Mouse (Mus musculus) granulocyte monocyte progenitor cell, adult 5-6 weeks (primary cell): ENCODE data around the gene Slc30a3. TPM values are rescaled to one million over a fixed set of nuclear protein-coding genes. Genes with fewer than 3 reads are reported as not detected.

Experiments
- ATAC-seq: replicated peaks from 2 replicates; pipeline ENCODE4 v1.8.0; 2016; ENCODE audit warnings: mild to moderate bottlenecking, moderate TSS enrichment, inconsistent platforms; ENCODE audit not compliant: poor library complexity, severe bottlenecking
- total RNA-seq, 2 experiments: library from RNA; stranded (forward) in 1 of 2; stranded (reverse) in 1 of 2; fragments of 200-712, 200-1000 nt in 1 of 2; fragments of >200 nt in 1 of 2; fragmentation: Nextera tagmentation in 1 of 2; gene quantifications; 2 replicates each; pipeline ENCODE4 v1.2.3; 2014 to 2017

Gene Slc30a3
- total RNA-seq, 2 experiments from 2014 or later, result not detected

DNA sequence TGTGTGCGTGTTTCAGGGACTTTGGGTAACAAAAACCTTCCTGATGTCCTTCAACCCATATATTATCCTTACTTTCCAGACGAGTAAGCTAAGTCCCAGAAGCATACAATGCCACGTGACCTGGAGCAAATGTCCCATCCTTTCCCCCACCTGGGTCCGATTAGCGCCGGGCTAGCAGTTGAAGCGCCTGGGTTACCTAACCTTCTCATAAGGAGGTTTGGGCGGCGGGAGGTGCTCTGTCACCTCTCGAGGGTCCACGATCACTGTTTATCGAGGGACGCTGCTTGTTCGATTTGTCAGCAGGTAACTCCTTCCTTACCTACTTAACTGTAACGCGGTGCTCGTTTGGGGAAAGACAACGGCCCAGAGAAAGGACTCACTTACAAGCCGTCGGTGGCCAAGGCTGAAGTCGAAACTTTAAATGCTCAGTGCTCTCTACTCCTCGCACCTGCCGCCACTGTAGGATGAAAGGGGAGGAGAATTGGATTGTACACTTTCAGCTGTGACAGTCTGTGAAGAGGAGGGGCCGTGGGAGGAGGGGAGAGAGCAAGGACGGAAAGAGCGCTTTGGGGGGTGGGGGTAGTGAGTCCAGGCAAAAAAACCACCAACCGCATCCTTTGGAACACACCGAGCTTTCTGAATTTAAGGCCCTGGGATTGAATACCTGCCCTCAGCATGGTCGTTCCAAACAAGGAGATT lies 13.8 kb downstream of the Slc30a3 start:
- no peak for ATAC-seq

DNA sequence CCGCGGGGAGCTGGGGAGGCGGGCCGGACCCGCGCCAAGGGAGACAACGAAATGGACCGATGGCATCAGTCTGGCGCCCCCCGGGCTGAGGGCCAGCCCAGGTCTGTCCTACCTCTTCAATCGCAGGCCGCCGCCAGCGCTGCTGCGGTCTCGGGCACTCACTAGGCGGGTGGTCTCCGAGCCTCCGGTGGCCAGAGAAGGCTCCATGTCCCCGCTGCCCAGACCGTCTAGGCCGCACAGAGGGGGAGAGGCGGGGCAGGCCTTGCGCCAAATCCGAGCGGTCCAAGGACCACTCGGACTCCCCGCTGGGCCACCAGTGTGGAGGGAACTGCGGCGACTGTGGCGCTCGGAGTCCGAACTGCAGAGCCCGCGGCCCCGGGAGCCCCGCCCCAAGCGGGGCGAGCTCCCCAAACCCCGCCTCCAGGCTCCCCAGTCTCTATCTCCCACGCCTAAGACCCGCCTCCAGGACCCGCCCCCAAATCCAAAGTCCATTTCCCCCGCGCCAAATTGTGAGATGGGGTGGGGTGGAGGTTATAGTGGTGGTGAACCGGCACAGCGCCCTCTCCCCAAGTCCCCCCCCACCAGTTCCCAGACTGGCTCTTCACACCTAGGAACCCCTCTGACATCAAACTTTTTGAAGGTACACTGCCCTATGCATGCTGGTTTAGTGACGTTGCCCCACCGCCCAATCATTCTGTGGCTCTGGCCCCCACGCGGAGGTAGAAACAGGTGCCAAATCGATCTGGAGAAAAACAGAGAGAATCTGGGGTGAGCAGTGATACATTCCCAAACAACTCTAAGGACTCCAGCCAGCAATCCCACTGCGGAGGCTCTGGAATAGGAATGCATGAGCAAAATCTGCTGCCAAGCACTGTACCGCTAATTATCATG lies 14.6 kb downstream of the Slc30a3 start:
- peak; percentile 21 for ATAC-seq

DNA sequence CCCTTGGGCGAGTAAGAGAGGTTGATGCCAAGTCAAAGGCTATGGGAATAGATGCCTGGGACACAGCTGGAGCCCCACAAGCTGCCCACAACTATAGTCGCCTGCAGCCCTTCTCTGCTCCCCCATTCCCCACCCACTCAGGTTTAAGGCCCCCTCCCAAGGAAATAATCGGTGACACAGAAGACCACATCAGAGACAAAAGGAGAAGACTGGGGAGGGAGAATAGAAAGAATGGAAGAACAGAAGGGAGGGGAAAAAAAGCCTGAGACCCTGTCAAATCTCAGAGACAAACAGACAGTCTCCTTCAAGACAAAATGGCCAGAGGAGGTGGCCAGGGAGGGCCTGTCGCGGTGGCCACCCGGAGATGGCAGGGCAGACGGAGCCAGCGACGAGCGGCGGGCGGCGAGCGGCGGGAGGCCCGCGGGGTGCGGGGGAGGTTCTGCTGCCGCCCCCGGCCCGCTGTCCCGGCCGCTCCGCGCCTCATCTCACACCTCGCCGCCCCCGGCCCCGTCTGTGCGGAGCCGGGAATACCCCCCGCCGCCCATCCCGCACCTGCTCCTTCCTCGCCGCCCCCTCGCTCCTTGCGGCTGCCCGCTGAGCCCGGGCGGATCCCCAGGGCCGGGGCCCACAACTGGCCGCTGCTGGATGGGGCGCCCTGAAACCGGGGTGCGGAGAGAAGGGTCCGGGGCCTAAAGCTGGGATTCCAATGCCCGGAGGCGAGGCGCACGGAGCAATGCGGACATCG lies 15.6 kb downstream of the Slc30a3 start:
- ATAC-seq, result no peak

DNA sequence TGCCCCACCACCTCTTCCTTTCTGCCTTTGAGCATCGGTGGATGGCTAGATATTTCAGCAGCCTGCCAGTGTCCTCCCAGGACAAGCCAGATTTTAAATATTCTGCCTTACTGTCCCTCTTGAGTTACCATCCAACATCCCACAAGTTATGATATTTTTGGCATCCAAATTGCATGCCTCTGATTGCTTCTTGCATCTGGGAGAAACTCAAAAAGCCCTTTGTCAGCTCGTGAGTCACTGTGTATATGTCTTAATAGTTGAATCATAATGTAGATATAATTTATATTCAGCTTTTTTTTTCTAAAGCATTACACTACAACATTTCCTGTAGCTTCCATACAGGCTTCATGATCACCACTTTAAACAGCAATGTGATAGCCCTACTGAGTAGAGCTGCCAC lies 20.9 kb downstream of the Slc30a3 start:
- no peak for ATAC-seq

DNA sequence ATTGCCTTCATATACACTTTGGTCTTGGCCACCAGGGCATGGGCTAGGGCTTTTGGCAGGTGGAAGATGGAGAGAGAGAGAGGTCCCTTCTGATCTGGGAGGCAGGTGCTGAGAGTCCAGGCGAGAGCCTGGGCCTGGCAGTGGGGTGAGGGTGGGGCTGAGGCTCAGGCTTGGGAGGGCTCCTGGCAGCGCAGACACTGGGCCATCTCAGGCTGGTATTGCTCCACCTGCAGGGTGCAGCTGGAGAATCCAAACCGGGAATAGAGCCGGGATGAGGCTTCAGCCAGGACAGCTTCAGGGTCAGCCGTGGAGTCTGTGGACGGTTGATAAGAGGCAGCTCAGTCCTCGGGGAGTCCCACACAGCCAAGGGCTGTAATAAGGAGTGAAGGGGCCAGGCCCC lies 21.4 kb downstream of the Slc30a3 start:
- ATAC-seq, result no peak

DNA sequence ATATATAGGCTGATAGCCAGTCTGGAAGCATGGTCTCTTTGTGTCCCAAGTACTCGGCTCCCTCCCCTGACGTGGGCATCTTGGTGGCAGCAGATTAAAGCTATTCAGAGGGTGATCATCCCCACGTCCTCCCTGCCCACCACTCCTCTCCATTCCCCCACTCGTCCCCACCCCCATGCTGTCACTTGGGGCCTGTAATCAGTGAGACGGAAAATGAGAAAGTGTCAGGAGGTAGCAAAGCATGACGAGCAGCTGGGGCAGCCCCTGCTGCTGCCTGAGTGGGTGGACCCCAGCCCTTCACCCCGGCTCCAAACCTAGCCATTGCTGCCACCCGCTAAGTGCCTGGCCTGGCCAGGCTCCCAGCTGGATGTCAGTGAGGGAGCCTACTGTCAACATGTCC lies 24.1 kb downstream of the Slc30a3 start:
- ATAC-seq, result no peak

DNA sequence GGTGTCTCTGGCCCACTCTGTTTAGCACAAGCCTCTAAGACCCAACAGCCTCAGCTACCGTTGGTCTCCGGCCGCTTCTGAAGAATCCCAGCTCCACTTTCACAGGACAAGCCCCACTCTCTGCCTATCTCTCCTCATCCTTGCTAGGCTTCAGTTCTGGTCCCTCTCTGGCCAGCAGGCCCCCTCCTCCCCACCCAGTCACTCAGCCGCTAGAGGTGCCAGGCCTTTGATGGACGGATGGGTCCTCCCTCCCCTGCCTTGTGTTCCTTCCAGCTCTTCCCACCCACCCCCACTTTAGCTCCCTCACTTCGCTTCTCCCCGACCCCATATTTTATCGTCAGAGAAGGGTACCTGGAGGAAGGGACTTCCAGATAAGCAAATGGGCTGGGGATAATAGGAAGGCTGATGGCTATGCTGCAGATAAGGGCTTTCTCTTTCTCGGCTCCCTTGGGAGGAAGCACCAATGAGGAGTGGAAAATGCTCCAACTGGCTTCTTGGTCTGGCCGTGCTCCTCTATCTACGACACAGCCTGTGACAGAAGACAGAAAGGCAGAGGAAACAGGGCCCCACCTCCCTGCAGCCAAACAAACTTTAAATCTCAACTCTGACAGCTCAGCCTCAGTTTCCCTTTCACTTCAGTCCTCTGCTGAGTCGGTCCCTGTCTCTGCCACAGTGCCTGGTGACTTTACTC lies 25.0 kb downstream of the Slc30a3 start:
- ATAC-seq, result no peak

DNA sequence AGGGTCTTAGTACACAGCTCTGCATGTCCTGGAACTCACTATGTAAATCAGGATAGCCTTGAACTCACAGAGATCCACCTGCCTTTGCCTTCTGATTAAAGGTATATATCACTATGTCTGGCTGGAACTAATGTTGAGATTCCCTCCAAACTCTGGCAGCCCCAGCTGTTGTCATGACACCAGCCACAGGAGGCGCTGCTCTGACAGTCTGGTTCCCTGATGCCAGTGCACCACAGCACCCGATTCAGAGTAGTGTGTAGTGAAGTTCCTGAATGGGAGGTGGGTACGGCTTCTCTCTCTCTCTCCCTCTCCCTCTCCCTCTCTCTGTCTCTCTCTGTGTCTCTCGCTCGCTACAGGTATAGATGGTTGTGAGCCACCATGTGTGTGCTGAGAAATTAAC lies 25.7 kb downstream of the Slc30a3 start:
- ATAC-seq, result peak; percentile 78

DNA sequence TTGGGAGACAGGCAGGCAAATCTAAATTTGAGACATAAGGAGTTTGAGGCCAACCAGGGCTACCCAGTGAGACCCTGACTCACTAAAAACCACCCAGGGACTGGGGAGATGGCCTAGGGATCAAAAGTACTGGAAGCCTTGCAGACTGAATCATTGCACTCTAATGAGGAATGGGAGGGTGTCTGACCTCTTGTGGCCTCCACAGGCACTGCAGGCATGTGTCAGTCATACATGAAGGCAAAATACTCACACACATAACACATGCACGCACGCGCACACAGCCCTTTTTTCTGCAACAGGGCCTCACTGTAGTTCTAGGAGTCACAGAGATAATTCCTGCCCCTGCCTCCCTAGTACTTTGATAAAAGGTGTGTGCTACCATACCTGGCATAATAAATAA lies 26.7 kb downstream of the Slc30a3 start:
- peak; percentile 77 for ATAC-seq

DNA sequence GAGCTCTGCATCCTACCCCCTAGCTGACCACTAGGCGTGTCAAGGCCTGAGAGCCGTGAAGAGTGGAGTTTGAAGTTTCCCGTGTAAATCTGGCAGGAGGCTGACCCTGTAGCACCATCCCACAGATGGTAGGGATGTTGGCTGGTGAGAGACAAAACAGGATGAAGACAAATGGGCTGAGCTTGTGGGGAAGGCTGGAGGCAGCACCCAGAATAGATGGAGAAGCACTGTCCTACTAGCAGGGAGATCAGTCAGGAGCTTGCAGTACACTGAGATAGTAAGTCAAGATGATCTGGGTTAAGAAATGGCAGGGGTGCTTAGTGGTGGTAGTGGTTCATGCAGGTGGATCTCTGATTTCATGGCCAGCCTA lies 27.3 kb downstream of the Slc30a3 start:
- ATAC-seq, result no peak

DNA sequence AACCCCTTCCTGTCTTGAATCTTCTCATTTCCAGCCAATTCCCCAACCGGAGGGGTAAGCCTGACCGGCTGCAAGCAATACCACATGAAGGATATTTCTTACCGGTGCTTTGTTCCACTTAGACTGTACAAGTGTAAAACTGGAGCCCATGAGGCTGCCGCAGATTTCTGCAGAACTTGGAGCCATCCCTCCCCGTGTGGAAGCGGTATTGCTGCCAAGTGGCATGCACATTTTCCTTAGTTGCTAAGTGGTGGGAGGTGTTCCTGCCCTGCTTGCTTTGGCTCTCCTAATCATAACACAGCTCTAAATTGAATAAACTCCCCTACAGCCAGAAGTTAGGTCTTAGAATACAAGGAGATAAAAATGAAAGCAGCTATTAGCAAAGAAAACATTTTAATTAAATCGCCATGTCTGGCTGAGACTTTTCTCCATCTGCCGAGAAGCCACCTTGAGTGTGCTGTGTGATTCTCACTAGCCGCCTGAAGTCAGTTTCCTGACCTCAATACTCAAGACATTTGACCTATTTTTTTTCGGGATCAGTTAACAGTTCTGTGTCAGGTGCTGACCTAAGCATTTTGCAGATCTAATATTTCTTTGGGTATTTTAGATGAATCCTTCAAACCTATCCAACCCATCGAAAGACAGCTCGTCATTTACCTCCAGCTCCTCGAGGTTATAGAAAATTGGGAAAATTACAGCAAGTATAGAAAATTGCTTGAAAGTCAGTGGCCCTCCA lies 27.8 kb downstream of the Slc30a3 start:
- ATAC-seq, result no peak

DNA sequence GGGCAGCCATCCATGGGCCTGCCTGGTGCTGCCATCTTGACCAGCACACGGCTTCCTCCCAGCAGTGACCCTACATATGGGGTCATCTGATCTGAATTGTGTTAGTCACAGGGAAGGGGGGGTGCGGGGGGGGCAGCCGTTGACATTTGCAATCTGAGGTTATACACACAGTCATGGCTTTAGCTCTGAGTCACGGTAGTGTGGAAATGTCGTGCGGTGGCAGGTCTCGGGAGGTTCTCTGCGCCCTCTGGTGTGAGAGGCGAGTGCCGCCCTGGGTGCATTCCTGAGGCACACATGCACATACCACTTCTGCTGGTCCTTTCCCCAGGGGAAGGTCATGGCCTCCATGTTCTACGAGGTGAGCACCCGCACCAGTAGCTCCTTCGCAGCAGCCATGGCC lies 31.7 kb downstream of the Slc30a3 start:
- ATAC-seq, result no peak

DNA sequence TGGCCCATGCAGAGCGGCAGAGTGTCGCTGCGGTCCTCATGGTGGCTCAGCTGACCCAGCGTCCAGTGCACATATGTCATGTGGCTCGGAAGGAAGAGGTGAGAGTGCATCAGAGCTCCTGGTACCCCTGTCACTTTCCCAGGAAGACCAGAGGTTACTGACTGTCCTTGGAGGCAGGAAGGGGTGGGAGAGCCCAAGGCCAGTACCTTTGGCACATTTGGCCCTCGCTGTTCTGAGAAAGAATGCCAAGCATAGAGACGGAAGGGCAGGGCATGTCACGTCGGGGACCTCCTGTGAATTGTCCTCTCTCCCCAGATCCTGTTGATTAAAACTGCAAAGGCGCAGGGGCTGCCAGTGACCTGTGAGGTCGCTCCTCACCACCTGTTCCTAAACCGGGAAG lies 34.9 kb downstream of the Slc30a3 start:
- no peak for ATAC-seq

DNA sequence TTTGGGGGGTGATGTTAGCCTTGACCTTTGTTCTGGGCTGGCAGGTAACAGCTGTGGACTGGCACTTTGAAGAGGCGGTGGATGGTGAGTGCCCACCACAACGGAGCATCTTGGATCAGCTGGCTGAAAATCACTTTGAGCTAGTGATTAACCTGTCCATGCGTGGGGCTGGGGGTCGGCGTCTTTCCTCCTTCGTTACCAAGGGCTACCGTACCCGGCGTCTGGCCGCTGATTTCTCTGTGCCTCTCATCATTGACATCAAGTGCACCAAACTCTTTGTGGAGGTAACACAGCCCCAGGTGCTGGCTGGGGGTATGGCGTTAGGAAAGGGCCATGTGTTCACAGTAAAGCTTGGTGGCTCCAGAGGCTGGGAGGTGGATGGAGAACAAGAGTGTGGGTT lies 36.2 kb downstream of the Slc30a3 start:
- no peak for ATAC-seq

DNA sequence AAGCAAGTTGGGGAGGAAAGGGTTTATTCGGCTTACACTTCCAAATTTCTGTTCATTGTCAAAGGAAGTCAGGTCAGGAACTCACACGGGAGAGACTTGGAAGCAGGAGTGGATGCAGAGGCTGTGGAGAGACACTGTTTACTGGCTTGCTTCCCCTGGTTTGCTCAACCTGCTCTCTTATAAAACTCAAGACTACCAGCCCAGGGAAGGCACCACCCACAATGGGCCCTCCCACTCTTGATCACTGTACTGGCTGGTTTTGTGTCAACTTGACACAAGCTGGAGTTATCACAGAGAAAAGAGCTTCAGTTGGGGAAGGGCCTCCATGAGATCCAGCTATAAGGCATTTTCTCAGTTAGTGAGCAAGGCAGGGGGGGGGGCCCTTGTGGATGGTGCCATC lies 37.0 kb downstream of the Slc30a3 start:
- ATAC-seq, result no peak

DNA sequence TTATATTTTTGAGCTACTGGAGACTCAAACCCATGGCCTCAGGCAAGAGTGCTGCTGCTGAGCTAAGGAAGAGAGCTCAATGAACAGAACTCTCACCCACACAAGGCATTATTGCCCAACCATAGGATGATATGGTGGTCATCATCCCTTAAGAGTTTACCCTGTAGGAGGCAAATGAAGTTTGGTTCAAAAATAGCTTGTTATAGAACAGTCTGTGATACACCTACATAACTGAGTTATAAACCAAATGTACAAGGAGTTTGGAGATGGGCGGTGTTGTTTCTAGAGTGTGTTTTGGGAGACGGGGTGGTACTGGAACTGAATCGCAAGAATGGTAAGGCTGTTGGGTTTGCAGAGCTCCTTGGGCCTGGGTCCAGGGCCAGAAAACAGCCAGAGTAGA lies 38.2 kb downstream of the Slc30a3 start:
- ATAC-seq, result no peak

DNA sequence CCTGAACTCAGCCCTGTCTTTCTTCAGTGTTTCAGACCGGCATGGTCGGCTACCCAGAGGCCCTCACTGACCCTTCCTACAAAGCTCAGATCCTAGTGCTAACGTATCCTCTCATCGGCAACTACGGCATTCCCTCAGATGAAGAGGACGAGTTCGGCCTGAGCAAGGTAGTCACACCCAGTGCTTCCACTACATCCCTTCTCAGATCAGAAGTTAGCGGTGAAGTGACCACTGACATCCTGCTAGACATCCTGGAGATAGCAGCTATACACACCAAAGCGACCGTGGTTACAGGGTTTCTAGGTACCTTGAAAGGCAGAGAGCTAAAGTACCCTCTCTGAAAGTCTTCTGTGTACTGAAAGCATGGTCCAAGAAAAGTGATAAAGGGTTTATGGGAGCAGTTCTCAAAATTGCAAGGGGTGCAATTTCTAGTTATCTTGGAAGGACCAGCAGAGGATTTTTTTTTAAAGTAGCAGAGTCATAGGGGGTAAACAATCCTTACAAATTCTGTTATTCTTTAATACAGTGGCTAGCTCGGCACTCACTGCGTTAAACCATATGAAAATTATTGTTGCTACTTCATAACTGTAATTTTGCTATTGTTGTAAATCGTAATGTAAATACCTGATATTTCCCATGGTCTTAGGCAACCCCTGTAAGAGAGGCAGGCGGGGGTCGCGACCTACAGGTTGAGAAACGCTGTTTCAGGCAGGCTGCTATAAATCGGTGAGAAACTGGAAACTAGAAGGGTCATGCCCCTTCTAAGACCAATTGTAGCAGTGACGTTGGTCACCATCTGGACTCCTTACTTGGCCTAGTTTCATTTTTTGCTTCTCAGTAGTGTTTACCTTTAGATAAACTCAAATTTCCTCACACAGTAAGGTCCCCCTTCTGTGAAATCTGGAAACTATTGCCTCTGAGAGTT lies 52.6 kb downstream of the Slc30a3 start:
- ATAC-seq, result peak; percentile 13; the same call in 1 of the 2 replicates

DNA sequence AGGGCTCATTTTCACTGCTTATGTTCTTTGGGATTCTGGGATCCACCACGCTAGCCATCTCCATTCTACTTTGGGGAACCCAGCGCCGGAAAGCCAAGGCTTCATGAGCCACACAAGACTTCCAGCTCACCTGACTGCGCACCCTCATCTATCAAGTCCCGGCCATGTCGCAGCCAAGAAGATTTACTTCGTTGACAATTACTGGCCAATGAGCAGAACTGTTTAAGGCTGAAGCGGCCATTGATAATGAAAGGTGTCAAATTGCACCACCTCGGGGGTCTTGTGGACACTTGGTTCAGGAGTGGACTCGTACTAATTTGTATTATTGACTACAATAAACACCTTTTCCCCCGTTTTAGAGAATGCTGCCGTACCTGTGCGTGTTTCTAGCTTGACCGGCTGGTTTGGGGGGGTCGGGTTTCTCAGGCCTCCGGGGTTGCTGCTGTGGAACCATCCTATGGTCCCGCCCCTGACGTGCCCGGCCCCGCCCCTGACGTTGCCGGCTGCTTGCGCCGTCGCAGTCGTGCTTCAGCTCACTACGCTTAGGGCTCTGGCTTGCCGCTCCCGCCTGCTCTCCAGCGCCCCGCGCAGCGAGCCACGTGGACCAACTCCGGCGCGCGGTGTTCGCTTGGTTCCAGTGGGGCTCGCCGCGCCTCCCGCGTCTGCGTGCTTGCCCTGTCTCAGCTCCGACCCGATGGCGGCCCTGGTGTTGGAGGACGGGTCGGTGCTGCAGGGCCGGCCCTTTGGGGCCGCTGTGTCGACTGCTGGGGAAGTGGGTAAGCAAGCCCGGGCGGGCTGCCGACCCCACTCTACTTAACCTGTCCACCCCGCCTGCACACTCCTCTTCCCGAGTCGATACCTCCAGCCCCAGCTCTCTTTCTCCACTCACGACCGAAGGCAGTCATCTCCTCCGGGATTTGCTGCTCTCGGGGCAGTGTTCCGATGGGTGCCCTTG lies 53.5 kb downstream of the Slc30a3 start, which contains the start of gene Cad:
Cad (plus strand) TSS at position 520 of the 955 bp plus-strand sequence.
- ATAC-seq, result peak; percentile 96
